Mouse (Mus musculus) thymus, adult 2 months (tissue): ENCODE results near the gene Catsper3.

Source experiments
- CTCF ChIP-seq: fragments of 200-500 bp; IDR thresholded peaks from 2 replicates; pipeline ENCODE4 v1.5.1; 2012; ENCODE audit warnings: mild to moderate bottlenecking, control low read depth, low read length, moderate library complexity, borderline replicate concordance; ENCODE audit not compliant: control insufficient read depth, poor library complexity, insufficient read depth; ENCODE audit errors: extremely low read depth
- POLR2A ChIP-seq: fragments of 200-500 bp; IDR thresholded peaks from 2 replicates; pipeline ENCODE4 v1.6.1; 2012; ENCODE audit warnings: mild to moderate bottlenecking, low read length, control low read depth, moderate library complexity; ENCODE audit not compliant: control insufficient read depth, poor library complexity, insufficient read depth; ENCODE audit errors: extremely low read depth

GRCm38 (mm10) chr13:55834667-55835066 lies 50.3 kb downstream of the Catsper3 start:
- TF ChIP-seq CTCF = no peak
- TF ChIP-seq POLR2A = no peak
